Mouse (Mus musculus) lung, adult 18-20 months (tissue): ENCODE results near the gene Slc8a1.

ENCODE experiments used
- DNase-seq, 2 experiments: peaks; one replicate each; pipeline ENCODE4 v3.0.0; 2022; ENCODE audit warnings: mixed read lengths in 2 of 2

The Slc8a1 gene

GRCm38 (mm10) chr17:81669062-81669815 lies 68.9 kb downstream of the Slc8a1 start:
- DNase-seq = peak; percentile 27 to 44

GRCm38 (mm10) chr17:81668466-81668865 lies 69.7 kb downstream of the Slc8a1 start:
- DNase-seq = no peak

- no peak for DNase-seq
These were observed 70.2 kb downstream of the Slc8a1 start for GRCm38 (mm10) chr17:81667935-81668334.

- peak in 1 of 2 experiments; percentile 13 for DNase-seq
These were observed 71.6 kb downstream of the Slc8a1 start for GRCm38 (mm10) chr17:81666551-81666950.

- DNase-seq = no peak
These were observed 73.3 kb downstream of the Slc8a1 start for GRCm38 (mm10) chr17:81664916-81665315.

GRCm38 (mm10) chr17:81657828-81658227 lies 80.3 kb downstream of the Slc8a1 start:
- DNase-seq = no peak

- DNase-seq = no peak
These were observed 83.6 kb downstream of the Slc8a1 start for GRCm38 (mm10) chr17:81654548-81654947.

GRCm38 (mm10) chr17:81652958-81653357 lies 85.2 kb downstream of the Slc8a1 start:
- peak in 1 of 2 experiments; percentile 18 for DNase-seq

GRCm38 (mm10) chr17:81636822-81637221 lies 101.4 kb downstream of the Slc8a1 start:
- no peak for DNase-seq

- no peak for DNase-seq
These were observed 107.7 kb downstream of the Slc8a1 start for GRCm38 (mm10) chr17:81630471-81630870.

- peak; percentile 46 to 47 for DNase-seq
These were observed 117.0 kb downstream of the Slc8a1 start for GRCm38 (mm10) chr17:81621188-81621644.

GRCm38 (mm10) chr17:81618461-81618860 lies 119.7 kb downstream of the Slc8a1 start:
- no peak for DNase-seq

- DNase-seq = no peak
These were observed 121.9 kb downstream of the Slc8a1 start for GRCm38 (mm10) chr17:81616326-81616725.

GRCm38 (mm10) chr17:81615391-81615790 lies 122.8 kb downstream of the Slc8a1 start:
- DNase-seq = no peak

GRCm38 (mm10) chr17:81607515-81607914 lies 130.7 kb downstream of the Slc8a1 start:
- DNase-seq = no peak

GRCm38 (mm10) chr17:81606084-81606483 lies 132.1 kb downstream of the Slc8a1 start:
- DNase-seq = no peak

GRCm38 (mm10) chr17:81605219-81605660 lies 132.9 kb downstream of the Slc8a1 start:
- DNase-seq = peak in 1 of 2 experiments; percentile 3

- no peak for DNase-seq
These were observed 139.1 kb downstream of the Slc8a1 start for GRCm38 (mm10) chr17:81599072-81599471.

- no peak for DNase-seq
These were observed 148.4 kb downstream of the Slc8a1 start for GRCm38 (mm10) chr17:81589791-81590190.

- DNase-seq = no peak
These were observed 151.4 kb downstream of the Slc8a1 start for GRCm38 (mm10) chr17:81586759-81587158.

- DNase-seq = peak in 1 of 2 experiments; percentile 9
These were observed 158.3 kb downstream of the Slc8a1 start for GRCm38 (mm10) chr17:81579728-81580425.

GRCm38 (mm10) chr17:81576893-81577292 lies 161.3 kb downstream of the Slc8a1 start:
- no peak for DNase-seq

- no peak for DNase-seq
These were observed 172.4 kb downstream of the Slc8a1 start for GRCm38 (mm10) chr17:81565634-81566372.
